Mouse (Mus musculus): ENCODE data around the gene Dnajb3.

DNA sequence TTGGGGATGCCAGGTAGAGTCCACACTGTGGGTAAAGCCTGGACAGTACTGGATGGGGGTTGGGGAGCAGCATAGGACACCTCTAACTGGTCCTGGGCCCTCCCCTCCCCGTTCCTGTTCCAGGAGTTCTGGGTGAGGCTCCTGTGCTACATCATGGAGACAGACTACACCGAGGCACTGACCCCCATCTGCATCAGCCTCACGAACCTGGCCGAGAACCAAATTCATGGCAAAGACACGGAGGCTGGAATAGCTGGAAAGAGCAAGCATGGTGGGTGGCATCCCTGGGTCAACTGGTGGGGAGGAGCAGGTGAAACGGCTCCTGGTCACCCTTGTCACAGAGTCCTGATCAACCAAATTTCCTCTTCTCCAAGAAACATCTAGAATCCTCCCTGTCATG, 33.2 kb upstream of the Dnajb3 start:
- no peak for TF ChIP-seq POLR2A (IDR thresholded peaks at IDR 0.05; ENCODE audit: insufficient read depth, low read depth, low read length)
- TF ChIP-seq CTCF (IDR thresholded peaks at IDR 0.05; ENCODE audit: insufficient read depth, low read depth, low read length) = no peak
